Mouse (Mus musculus) mouse trophoblast stem cell (cell line): ENCODE measurements around the gene 4930502E18Rik.
"Not testable (repeated sequence)": the region's sequence is repeated elsewhere in the genome, so short reads cannot be mapped to it uniquely, and the experiment has no call there.

ENCODE experiments used
- in situ Hi-C, 2 experiments: fragments of 300-500 bp; cut with MseI, MboI; formaldehyde crosslinking; loops; 2 replicates in 1 of 2; 3 replicates in 1 of 2; pipeline ENCODE4 v1.15.1; 2025

Gene 4930502E18Rik

DNA sequence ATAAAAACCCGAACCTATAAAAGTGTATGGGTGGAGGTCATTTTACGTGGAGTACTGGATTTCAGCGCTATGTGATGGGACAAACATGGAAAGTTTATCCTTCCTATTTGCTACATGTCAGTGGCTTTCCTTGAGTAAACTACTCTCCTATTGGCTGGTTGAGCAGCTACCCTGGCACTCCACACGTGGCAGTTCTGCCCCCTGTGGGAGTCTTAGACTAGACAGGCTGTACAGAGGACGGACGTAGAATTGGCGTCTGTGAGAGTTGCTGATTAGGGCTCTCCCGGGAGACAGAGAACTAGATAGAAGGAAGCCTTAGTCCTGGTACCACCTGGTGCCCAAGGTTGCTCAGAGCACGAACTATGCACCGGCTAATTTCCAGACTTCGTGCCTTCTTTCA is at the start of gene 4930502E18Rik:
Gene 4930502E18Rik, plus strand, starts transcription at position 231 of the 400 bp plus-strand sequence.
- in situ Hi-C loops, result no loop called here

DNA sequence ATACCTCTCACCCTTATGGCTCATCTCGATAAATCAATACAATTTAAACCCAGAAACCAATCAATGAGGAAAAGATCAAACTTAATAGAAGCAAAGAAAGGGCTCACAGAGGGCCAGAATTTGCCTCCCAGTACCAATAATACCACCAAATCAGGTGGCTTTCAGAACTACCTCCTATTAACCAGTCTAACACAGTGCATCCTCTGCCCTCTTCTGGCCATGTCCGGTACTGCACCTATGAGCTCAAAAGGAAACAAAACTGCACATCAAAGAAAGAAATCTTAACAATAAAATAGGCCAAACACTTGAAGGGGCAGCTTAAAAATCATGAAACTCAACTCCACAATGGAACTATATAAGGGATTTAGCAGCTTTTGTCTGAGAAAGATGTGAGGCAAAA is 47.7 kb upstream of the 4930502E18Rik start:
- in situ Hi-C loops, result not testable (repeated sequence)

DNA sequence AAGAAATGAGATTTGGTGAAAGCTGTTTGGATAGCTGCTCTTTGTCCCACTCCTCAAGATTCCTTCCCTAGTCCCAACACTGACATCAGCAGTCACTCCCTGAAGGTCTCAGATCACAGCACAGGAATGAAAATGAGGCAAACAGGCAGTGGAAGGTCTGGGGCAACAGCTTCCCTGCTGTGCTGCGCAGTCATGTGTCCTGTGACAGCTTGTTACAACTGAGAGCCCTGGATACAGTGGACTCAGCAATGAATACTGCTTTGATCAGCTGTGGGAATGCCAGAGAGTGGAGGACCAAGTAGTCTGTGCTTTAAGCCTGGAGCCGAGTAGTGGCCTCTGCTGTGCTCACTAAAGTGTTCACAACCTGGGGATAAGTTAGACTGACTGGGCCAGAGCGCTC is 42.0 kb upstream of the 4930502E18Rik start:
- in situ Hi-C loops, result not testable (repeated sequence)

DNA sequence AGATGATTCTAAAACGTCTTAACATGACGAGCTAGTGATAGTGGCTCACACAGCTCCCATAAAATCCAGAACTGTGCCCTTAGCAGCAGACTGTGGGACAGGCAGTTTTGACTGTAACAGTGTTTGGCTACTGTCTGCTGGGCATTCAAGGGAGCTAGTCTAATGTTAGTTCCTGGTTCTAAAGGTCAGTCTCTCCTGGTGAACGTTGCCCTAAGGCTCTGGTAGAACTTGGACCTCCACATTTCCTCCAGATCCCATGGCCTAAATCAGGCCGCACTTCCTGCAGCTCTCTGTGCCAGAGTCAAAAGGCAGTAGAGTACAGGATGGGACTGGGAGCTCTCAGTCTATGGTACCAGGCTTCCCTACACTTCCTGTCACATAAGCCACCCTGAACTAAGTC is 40.0 kb upstream of the 4930502E18Rik start:
- in situ Hi-C loops, result not testable (repeated sequence)

- in situ Hi-C loops, result no loop called here
Observed at GRCm38 (mm10) chrX:53692065-53692464, 32.6 kb upstream of the 4930502E18Rik start.

GRCm38 (mm10) chrX:53693141-53693540 is 31.5 kb upstream of the 4930502E18Rik start:
- in situ Hi-C loops, result no loop called here

DNA sequence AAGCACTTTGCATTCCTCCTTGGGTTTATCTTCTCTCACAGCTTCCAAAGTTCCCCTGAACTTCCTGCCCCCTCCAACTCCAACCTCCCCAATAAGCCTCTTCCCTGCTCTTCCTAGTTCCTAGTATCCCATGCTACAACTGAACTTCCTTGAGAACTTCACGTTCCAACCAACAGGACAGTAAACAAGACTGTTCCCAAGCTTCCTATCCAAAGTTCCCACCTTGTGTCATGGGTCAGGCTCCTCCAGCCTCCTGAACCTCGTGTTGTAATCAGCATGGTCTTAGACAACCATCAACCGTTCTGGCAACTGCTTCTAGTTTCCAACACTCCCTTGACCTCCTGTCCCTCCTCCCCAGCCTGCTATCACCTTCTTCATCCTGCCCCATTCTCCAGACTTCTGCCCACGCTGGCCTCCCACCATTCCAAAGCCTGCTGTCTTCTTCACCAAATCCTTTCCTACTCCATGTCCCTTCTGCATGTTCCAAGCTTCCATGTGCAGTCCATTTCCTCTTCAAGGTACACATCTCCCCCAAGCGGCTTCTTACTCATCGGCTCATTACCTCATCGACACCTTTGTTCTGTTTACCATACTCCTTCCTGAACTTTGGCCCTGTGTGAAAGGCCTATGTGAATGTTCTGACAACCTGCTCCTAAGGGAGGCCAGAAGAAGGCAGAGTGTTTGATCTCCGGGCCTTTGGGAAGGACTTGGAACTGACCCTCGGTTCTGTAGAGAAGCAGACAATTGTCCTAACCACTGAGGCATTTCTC is 30.4 kb upstream of the 4930502E18Rik start:
- in situ Hi-C loops, result no loop called here

DNA sequence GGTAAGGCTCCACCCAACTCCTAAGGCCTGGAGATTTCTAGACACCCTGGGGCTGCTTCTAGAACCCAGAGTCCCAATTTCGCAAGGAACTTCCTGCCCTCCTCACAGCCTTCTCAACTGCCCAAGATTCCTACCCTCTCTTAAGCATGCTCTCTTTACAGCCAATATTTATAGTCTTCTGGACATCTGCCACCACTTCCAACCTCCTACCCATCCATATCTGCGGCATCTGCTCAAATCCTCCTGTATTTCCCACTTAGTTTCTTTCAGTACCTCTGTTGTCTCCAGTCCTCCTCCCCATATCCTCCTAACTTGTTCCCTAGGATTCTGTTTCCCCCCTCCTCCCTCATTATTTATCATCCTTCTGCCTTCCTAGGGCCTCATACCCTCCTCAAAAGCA is 25.4 kb upstream of the 4930502E18Rik start:
- in situ Hi-C loops, result no loop called here

DNA sequence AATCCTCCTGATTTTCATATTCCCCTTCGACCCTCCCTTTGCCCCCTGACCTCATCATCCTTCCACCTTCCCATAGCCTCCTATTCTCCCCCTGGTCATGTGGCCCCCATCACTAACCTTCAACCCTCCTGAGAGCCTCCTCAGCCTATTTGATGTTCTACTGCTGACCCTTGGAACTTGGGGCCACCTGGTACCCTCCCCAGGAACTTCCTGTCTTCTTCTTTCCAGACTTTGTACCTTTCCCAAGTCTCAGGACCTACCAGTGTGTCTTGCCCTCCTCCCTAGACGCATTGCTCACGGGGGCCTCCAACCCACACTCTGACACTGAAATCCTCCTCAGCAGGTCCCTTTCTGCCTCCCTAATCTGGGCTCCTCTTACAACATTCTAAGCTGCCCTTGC is 22.0 kb upstream of the 4930502E18Rik start:
- in situ Hi-C loops, result no loop called here

- in situ Hi-C loops, result no loop called here
Observed at GRCm38 (mm10) chrX:53715942-53716322, 8.7 kb upstream of the 4930502E18Rik start.

DNA sequence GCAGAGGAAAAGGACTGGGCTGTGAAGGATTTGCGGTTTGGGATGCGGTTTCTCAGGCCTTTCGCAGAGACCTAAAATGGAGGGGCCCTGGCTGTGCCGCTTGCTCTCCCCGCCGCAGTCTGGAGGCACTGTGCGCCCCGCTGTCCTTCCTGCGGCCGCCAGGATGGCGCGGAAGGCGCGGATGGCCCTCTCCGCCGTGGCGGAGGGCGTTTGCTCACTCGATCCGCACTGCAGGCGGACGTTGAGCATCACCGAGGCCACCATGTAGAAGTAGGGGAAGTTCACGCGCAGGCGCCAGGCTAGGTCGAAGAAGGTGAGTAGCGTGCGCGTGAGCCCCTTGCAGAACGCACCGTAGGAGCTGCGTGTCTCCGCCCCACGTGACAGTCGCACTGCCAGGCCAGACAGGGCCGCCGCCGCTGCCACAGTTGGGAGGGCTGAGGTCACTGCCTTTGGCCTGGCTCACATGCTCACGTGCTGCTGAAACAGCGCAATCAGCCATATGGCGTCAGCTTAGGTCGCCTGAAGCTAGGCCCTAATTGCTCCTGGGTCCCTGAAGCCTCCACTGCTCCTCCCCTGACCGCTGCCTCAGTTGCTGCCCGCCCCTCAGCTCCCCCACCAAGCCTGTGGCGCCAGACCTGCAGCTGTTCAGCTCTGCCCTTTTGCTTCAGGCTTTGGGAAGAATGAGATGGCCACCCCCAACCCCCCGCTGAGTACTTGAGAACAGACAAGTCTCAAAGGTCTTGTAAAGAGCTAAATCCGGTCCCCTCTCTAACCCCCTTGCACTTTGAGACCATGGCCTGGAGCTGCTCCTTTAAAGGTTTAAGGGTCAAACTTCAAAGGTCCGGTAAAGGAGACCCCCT is 8.1 kb upstream of the 4930502E18Rik start:
- in situ Hi-C loops, result no loop called here

DNA sequence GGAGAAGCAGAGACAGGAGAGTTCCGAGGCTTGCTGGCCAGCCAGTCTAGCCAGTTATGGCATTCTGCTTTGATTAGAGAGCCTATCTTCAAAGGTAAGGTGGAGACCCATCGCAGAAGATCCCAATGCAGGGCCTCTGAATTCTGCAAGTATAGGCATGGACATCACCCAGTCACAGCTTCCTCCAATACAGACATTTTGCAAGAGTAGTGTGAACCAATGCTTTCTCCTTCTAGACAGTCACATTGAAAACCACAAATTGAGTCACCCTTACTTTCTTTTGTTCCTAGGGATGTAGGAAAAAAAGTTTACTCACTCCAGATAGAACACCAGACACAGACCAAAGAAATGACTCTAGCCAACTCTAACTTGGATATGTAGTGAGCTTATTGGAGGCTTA is 4.3 kb downstream of the 4930502E18Rik start:
- in situ Hi-C loops, result no loop called here

DNA sequence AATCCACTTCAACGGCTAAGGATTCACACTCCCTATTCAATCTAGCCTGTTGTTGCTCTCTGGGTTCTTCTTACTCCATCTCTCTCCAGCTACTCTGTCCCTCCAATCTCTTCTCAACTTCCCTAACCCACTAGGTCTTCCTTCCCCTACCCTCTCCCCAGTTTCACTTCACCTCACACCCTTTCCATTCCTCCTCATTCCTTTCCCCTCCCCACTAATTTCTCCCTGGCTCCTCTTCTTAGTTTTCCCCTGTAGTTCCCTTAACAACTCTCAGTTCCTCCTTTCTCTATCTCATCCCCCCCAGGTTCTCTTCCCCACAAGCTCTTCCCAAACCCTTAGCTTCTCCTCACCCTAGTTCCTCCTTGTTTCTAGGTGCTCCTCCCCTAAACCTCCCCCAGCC is 28.2 kb downstream of the 4930502E18Rik start:
- in situ Hi-C loops, result no loop called here

GRCm38 (mm10) chrX:53757736-53758135 is 33.1 kb downstream of the 4930502E18Rik start, which contains the start of gene 1700013H16Rik:
TSS of gene 1700013H16Rik (minus strand) at chrX:53757831.
- in situ Hi-C loops, result no loop called here

DNA sequence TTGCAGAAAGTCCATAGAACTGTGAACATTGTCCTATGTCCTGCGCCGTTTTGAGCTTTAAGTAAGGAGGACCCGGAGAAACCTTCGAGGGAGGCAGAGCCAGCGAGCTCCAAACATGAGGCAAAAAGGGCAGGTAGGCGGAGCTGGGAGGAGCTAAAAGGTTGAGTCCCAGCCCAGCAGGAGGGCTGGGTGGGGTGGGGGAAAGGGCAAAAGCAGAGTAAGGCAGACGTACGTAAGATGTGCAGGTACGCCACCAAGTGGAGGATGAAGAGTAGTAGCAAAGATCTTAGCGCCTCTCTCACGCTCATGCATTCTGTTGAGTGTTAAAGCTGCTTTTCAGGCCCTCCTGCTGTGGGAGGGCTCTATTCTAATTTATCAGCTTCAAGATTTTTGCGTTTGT is 51.6 kb downstream of the 4930502E18Rik start, which contains the start of gene Zfp36l3:
Gene Zfp36l3, minus strand, starts transcription at position 119 of the 400 bp plus-strand sequence.
- in situ Hi-C loops, result no loop called here
